Mouse (Mus musculus) MEL (cell line): ENCODE data around the gene Txndc5. TPM values are rescaled to one million over a fixed set of nuclear protein-coding genes. Genes with fewer than 3 reads are reported as not detected.

Experiments
- DNase-seq: peaks from one replicate; pipeline ENCODE4 v3.0.0; 2011; ENCODE audit warnings: low read depth, low spot score
- H3K27ac ChIP-seq: 2 replicates; pipeline ENCODE4 v1.5.1; 2012; ENCODE audit warnings: low read depth, mild to moderate bottlenecking, control low read depth, low read length, moderate library complexity; ENCODE audit not compliant: control insufficient read depth
- H3K27me3 ChIP-seq, 2 experiments: fragments of 150-350 bp in 1 of 2; sonication (generic) in 1 of 2; 2 replicates each; pipeline ENCODE4 v1.6.1; 2012; ENCODE audit warnings: low read length in 2 of 2, mild to moderate bottlenecking in 2 of 2, improper control_type of control experiment in 1 of 2, moderate library complexity in 1 of 2; ENCODE audit not compliant: insufficient read depth in 2 of 2, control insufficient read depth in 1 of 2
- H3K36me3 ChIP-seq, 2 experiments: 2 replicates each; pipeline ENCODE4 v1.6.1; 2012 to 2014; ENCODE audit warnings: low read length in 2 of 2, improper control_type of control experiment in 1 of 2, inconsistent platforms in 1 of 2, mild to moderate bottlenecking in 1 of 2; ENCODE audit not compliant: insufficient read depth in 2 of 2, control insufficient read depth in 1 of 2
- H3K4me1 ChIP-seq, 2 experiments: fragments of 150-350 bp in 1 of 2; sonication (generic) in 1 of 2; 2 replicates each; pipeline ENCODE4 v1.6.1; 2012; ENCODE audit warnings: low read length in 2 of 2, improper control_type of control experiment in 1 of 2, mild to moderate bottlenecking in 1 of 2; ENCODE audit not compliant: insufficient read depth in 2 of 2, control insufficient read depth in 1 of 2
- H3K4me3 ChIP-seq, 2 experiments: fragments of 150-350 bp in 1 of 2; sonication (generic) in 1 of 2; 2 replicates each; pipeline ENCODE4 v1.5.1; 2012; ENCODE audit warnings: low read depth in 2 of 2, low read length in 2 of 2, mild to moderate bottlenecking in 2 of 2, moderate library complexity in 2 of 2, control low read depth in 1 of 2, improper control_type of control experiment in 1 of 2; ENCODE audit not compliant: control insufficient read depth in 1 of 2, insufficient read depth in 1 of 2
- H3K79me2 ChIP-seq: 2 replicates; pipeline ENCODE4 v1.6.1; 2012; ENCODE audit warnings: mild to moderate bottlenecking, low read length, moderate library complexity; ENCODE audit not compliant: control insufficient read depth, poor library complexity, insufficient read depth
- H3K9ac ChIP-seq: 2 replicates; pipeline ENCODE4 v1.6.1; 2012; ENCODE audit warnings: low read depth, mild to moderate bottlenecking, control low read depth, low read length, moderate library complexity; ENCODE audit not compliant: control insufficient read depth, poor library complexity, severe bottlenecking
- H3K9me3 ChIP-seq: fragments of 150-350 bp; sonication (generic); replicated peaks from 2 replicates; pipeline ENCODE4 v1.6.1; 2012; ENCODE audit warnings: mild to moderate bottlenecking, low read length, improper control_type of control experiment, moderate library complexity; ENCODE audit not compliant: insufficient read depth
- BHLHE40 ChIP-seq: IDR thresholded peaks from 2 replicates; pipeline ENCODE4 v1.6.1; 2012; ENCODE audit warnings: low read depth, mild to moderate bottlenecking, inconsistent platforms, low read length, improper control_type of control experiment, borderline replicate concordance
- CHD1 ChIP-seq: IDR thresholded peaks from 2 replicates; pipeline ENCODE4 v1.6.1; 2012; ENCODE audit warnings: low read depth, mild to moderate bottlenecking, inconsistent platforms, low read length, improper control_type of control experiment
- ELF1 ChIP-seq: IDR thresholded peaks from 2 replicates; pipeline ENCODE4 v1.6.1; 2014; ENCODE audit warnings: low read depth, mild to moderate bottlenecking, inconsistent platforms, low read length, improper control_type of control experiment, moderate library complexity
- EP300 ChIP-seq, 2 experiments: IDR thresholded peaks; 2 replicates each; pipeline ENCODE4 v1.6.1; 2011; ENCODE audit warnings: improper control_type of control experiment in 2 of 2, low read length in 2 of 2, low read depth in 1 of 2, mild to moderate bottlenecking in 1 of 2
- GABPA ChIP-seq: IDR thresholded peaks from 2 replicates; pipeline ENCODE4 v1.6.1; 2012; ENCODE audit warnings: low read depth, mild to moderate bottlenecking, inconsistent platforms, low read length, improper control_type of control experiment, moderate library complexity
- GATA1 ChIP-seq: IDR thresholded peaks from 2 replicates; pipeline ENCODE4 v1.6.1; 2011; ENCODE audit warnings: low read depth, low read length, improper control_type of control experiment
- HCFC1 ChIP-seq: IDR thresholded peaks from 2 replicates; pipeline ENCODE4 v1.6.1; 2012; ENCODE audit warnings: low read depth, mild to moderate bottlenecking, inconsistent platforms, low read length, improper control_type of control experiment, moderate library complexity
- MAFK ChIP-seq: IDR thresholded peaks from 2 replicates; pipeline ENCODE4 v1.6.1; 2011; ENCODE audit warnings: low read depth, mild to moderate bottlenecking, low read length, improper control_type of control experiment, borderline replicate concordance
- MAX ChIP-seq: IDR thresholded peaks from 2 replicates; pipeline ENCODE4 v1.6.1; 2011; ENCODE audit warnings: low read length, improper control_type of control experiment
- MEF2A ChIP-seq: IDR thresholded peaks from 2 replicates; pipeline ENCODE4 v1.6.1; 2014; ENCODE audit warnings: low read depth, mild to moderate bottlenecking, inconsistent platforms, low read length, improper control_type of control experiment; ENCODE audit not compliant: poor library complexity, insufficient replicate concordance, severe bottlenecking; ENCODE audit errors: extremely low read depth
- MXI1 ChIP-seq: IDR thresholded peaks from 2 replicates; pipeline ENCODE4 v1.6.1; 2011; ENCODE audit warnings: mild to moderate bottlenecking, low read depth, low read length, improper control_type of control experiment
- MYC ChIP-seq: IDR thresholded peaks from 2 replicates; pipeline ENCODE4 v1.6.1; 2011; ENCODE audit warnings: low read depth, mild to moderate bottlenecking, low read length, improper control_type of control experiment, moderate library complexity
- NELFE ChIP-seq: IDR thresholded peaks from 2 replicates; pipeline ENCODE4 v1.6.1; 2011; ENCODE audit warnings: low read depth, low read length, improper control_type of control experiment
- POLR2A ChIP-seq, 2 experiments: IDR thresholded peaks; 2 replicates each; pipeline ENCODE4 v1.6.1; 2011 to 2012; ENCODE audit warnings: low read length in 2 of 2, mild to moderate bottlenecking in 2 of 2, control low read depth in 1 of 2, improper control_type of control experiment in 1 of 2, low read depth in 1 of 2, moderate library complexity in 1 of 2; ENCODE audit not compliant: control insufficient read depth in 1 of 2, insufficient read depth in 1 of 2, poor library complexity in 1 of 2
- SIN3A ChIP-seq: IDR thresholded peaks from 2 replicates; pipeline ENCODE4 v1.6.1; 2012; ENCODE audit warnings: low read length, improper control_type of control experiment, inconsistent platforms
- UBTF ChIP-seq: IDR thresholded peaks from 2 replicates; pipeline ENCODE4 v1.6.1; 2012; ENCODE audit warnings: low read depth, mild to moderate bottlenecking, inconsistent platforms, low read length, improper control_type of control experiment, moderate library complexity, borderline replicate concordance; ENCODE audit not compliant: insufficient read depth
- USF1 ChIP-seq: IDR thresholded peaks from 2 replicates; pipeline ENCODE4 v1.6.1; 2014; ENCODE audit warnings: low read depth, mild to moderate bottlenecking, inconsistent platforms, low read length, improper control_type of control experiment, moderate library complexity
- ZC3H11A ChIP-seq: IDR thresholded peaks from 2 replicates; pipeline ENCODE4 v1.6.1; 2012; ENCODE audit warnings: low read depth, mild to moderate bottlenecking, inconsistent platforms, low read length, improper control_type of control experiment
- ZKSCAN1 ChIP-seq: IDR thresholded peaks from 2 replicates; pipeline ENCODE4 v1.6.1; 2012; ENCODE audit warnings: low read depth, mild to moderate bottlenecking, inconsistent platforms, low read length, improper control_type of control experiment, moderate library complexity
- ZNF384 ChIP-seq: IDR thresholded peaks from 2 replicates; pipeline ENCODE4 v1.6.1; 2012; ENCODE audit warnings: low read depth, mild to moderate bottlenecking, inconsistent platforms, low read length, improper control_type of control experiment
- polyA plus RNA-seq, 2 experiments: library from polyadenylated mRNA; stranded (reverse) in 1 of 2; unstranded in 1 of 2; fragments of >175 nt in 1 of 2; fragments of >200 nt in 1 of 2; gene quantifications; 2 replicates each; pipeline versions ENCODE4 v1.2.1 to v1.2.4; 2012; ENCODE audit warnings: low replicate concordance in 2 of 2, low read depth in 1 of 2; ENCODE audit not compliant: insufficient read length in 2 of 2, insufficient read depth in 1 of 2, missing spikeins in 1 of 2
- total RNA-seq: library from RNA; depleted of rRNA; stranded (reverse); fragments of 300-350 nt; gene quantifications from 2 replicates; pipeline ENCODE4 v1.2.3, GENCODE M21; 2012

Txndc5 gene
- total and polyA plus RNA-seq, 3 experiments, result 87.3 to 114 TPM; not detected in 1

DNA sequence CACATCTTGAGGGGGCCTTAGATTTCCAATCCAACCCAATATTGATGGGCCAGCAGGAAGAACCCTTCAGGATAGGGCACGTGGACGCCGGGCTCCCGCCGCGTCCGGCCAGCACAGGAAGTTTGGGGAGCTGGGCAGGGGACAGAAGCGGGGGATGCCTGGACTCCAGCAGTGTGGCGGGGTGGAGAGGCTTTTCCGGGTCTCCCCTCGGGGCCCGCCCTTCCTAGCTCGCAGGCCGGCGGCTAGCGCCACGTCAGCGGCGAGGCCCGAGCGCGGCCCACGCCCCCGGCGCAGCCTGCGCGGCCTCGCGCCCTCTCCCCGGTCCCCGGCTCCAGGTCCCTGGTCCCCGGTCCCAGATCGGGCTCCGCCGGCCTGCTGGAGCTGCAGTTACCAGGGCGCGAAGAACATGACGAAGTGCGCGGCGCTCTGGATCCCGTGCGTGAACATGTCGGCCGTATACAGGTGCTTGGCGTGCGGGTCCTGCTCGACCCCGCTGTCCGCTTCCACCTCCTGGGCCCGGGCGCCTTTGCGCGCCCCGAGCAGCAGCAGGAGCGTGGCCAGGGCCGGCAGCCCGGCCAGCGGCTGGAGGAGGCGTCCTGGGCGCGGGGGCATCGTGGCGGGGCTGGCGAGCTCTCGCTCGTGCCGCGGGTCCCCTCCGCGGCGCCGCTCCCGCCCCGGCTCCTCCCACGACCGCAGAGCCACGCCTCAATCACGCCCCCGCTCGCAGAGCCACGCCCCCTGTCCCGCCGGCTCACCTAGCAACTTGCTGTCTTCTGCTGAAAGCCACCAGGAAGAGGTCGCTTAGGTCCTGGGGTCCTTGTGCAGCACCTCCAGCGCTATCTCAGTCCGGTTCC is 600 bp downstream of the Txndc5 start:
- peak overlapping the region; percentile 93 for H3K9ac ChIP-seq
- peak; percentile 87 for DNase-seq
- peak overlapping the region; percentile 51 to 85 for H3K4me3 ChIP-seq
- peaks cover 0 to 2% of the 10 kb centered on the region in 2 experiments; a peak in 2 of 4 replicates for H3K27me3 ChIP-seq
- peak overlapping the region; percentile 43 for H3K27ac ChIP-seq
- H3K9me3 ChIP-seq, result no peaks in the 10 kb centered on the region
- peaks cover 25% of the 10 kb centered on the region for H3K79me2 ChIP-seq
- peaks cover 5 to 14% of the 10 kb centered on the region in 2 experiments; a peak in 2 of 4 replicates for H3K36me3 ChIP-seq
- H3K4me1 ChIP-seq, result peaks cover 0 to 15% of the 10 kb centered on the region in 2 experiments; a peak in 2 of 4 replicates
- TF ChIP-seq USF1 (0 out of 2 replicates have a peak, but pooled peaks have one; percentile 14), BHLHE40 (peak; percentile 47; the same call in 1 of the 2 replicates), NELFE (peak; percentile 53; the same call in 1 of the 2 replicates), ELF1 (peak; percentile 76), EP300 (IDR thresholded peaks at IDR 0.05; ENCODE audit: low read depth in 1 of 2, low read length in 2 of 2) (0 out of 4 replicates have a peak, but pooled peaks of 1 of the 2 experiments have one; percentile 0), MEF2A (no peak), UBTF (no peak), ZC3H11A (no peak), ZKSCAN1 (no peak), ZNF384 (no peak), MYC (no peak), MAX (peak; percentile 10; the same call in 1 of the 2 replicates), MXI1 (0 out of 2 replicates have a peak, but pooled peaks have one; percentile 62), GATA1 (no peak), POLR2A (IDR thresholded peaks at IDR 0.05; ENCODE audit: control insufficient read depth in 1 of 2, insufficient read depth in 1 of 2, low read depth in 1 of 2, low read length in 2 of 2, poor library complexity in 1 of 2) (peak; percentile 74 to 84), HCFC1 (0 out of 2 replicates have a peak, but pooled peaks have one; percentile 6)

DNA sequence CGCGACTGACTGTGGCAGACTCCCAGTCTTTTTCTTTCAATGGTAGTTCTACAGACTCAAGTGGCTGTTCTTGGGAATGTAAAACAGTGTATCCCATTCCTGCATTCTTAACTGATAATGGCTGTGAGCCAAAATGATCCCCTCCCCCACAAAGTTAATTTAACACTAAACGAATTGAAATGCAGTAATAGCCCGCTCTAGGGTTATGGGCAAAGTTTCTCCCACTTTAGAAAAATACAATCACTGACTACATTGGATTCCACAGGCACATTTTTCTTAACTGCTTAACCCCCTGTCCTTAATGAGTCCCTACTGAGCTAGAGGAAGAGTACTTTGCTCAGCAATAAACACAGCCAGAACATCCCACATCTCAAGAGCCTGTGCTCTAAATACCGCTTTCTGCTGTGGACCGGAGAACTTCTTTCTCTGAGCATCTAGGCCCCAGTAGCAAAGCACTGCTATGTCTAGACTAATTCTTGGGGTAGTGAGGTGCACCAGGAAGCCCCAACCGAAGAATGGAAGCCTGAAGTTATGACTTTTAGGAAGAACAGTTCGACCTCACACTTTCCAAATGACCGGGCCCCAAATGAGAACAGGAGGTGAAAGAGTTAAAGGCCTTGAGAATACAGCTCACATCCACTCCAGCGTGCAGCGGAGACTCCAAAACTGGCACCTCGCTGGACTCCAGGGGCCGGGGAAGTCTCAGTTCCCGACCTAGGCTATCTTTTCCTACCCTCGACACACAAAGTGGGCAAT is 1.4 kb downstream of the Txndc5 start:
- Histone ChIP-seq H3K79me2 (peaks cover 25% of the 10 kb centered on the region), H3K36me3 (peaks cover 5 to 14% of the 10 kb centered on the region in 2 experiments; a peak in 3 of 4 replicates), H3K9ac (peak overlapping the region; percentile 93), H3K27ac (peak overlapping the region; percentile 43), H3K9me3 (no peaks in the 10 kb centered on the region), H3K4me1 (peaks cover 0 to 15% of the 10 kb centered on the region in 2 experiments; a peak in 2 of 4 replicates), H3K27me3 (peaks cover 0 to 1% of the 10 kb centered on the region in 2 experiments; a peak in 2 of 4 replicates), H3K4me3 (peak overlapping the region; percentile 51 to 85)
- DNase-seq, result peak; percentile 57
- no peak for TF ChIP-seq MAFK
- no peak for TF ChIP-seq GABPA
- TF ChIP-seq SIN3A, result peak; percentile 18
- TF ChIP-seq CHD1, result 0 out of 2 replicates have a peak, but pooled peaks have one; percentile 24
- TF ChIP-seq MYC, result peak; percentile 54; the same call in 1 of the 2 replicates
